Mouse (Mus musculus): ENCODE measurements around the gene Ralgapa2. TPM values are rescaled to one million over a fixed set of nuclear protein-coding genes. Genes with fewer than 3 reads are reported as not detected.

The Ralgapa2 gene
- polyA plus RNA-seq, 1 experiment from 2014 or later = 4.5 TPM

GRCm38 (mm10) chr2:146363483-146363882 lies 148.7 kb downstream of the Ralgapa2 start:
- Histone ChIP-seq H3K4me3 (ENCODE audit: low read depth, low read length) (no peak overlapping the region), H3K9ac (ENCODE audit: low read depth, low read length) (no peak overlapping the region), H3K27ac (ENCODE audit: low read length) (no peak overlapping the region), H3K36me3 (ENCODE audit: control insufficient read depth, insufficient read depth) (no peaks in the 10 kb centered on the region), H3K4me2 (ENCODE audit: low read depth, low read length) (no peak overlapping the region), H3K27me3 (ENCODE audit: control insufficient read depth, insufficient read depth, low read depth, low read length) (no peaks in the 10 kb centered on the region), H3K9me3 (replicated peaks; ENCODE audit: control insufficient read depth, low read length) (no peaks in the 10 kb centered on the region), H3K4me1 (ENCODE audit: control insufficient read depth, low read depth, low read length) (no peaks in the 10 kb centered on the region)
- ATAC-seq (ENCODE audit: low read depth) = no peak
- 71% methylated on average over 2 of the region's 2 CpGs for WGBS (ENCODE audit: insufficient replicate concordance)

- Histone ChIP-seq H3K4me2 (ENCODE audit: low read depth, low read length) (no peak overlapping the region), H3K27me3 (ENCODE audit: control insufficient read depth, insufficient read depth, low read depth, low read length) (no peaks in the 10 kb centered on the region), H3K4me3 (ENCODE audit: low read depth, low read length) (no peak overlapping the region), H3K4me1 (ENCODE audit: control insufficient read depth, low read depth, low read length) (no peaks in the 10 kb centered on the region), H3K9me3 (replicated peaks; ENCODE audit: control insufficient read depth, low read length) (no peaks in the 10 kb centered on the region), H3K36me3 (ENCODE audit: control insufficient read depth, insufficient read depth) (no peaks in the 10 kb centered on the region), H3K27ac (ENCODE audit: low read length) (no peak overlapping the region), H3K9ac (ENCODE audit: low read depth, low read length) (no peak overlapping the region)
- 61% methylated on average over 1 of the region's 1 CpGs for WGBS (ENCODE audit: insufficient replicate concordance)
- ATAC-seq (ENCODE audit: low read depth) = no peak
Measured at GRCm38 (mm10) chr2:146362932-146363331, 149.2 kb downstream of the Ralgapa2 start.

- no peak overlapping the region for H3K4me2 ChIP-seq (ENCODE audit: low read depth, low read length)
- H3K9me3 ChIP-seq (replicated peaks; ENCODE audit: control insufficient read depth, low read length) = no peaks in the 10 kb centered on the region
- H3K9ac ChIP-seq (ENCODE audit: low read depth, low read length) = no peak overlapping the region
- no peak overlapping the region for H3K4me3 ChIP-seq (ENCODE audit: low read depth, low read length)
- no peaks in the 10 kb centered on the region for H3K27me3 ChIP-seq (ENCODE audit: control insufficient read depth, insufficient read depth, low read depth, low read length)
- H3K4me1 ChIP-seq (ENCODE audit: control insufficient read depth, low read depth, low read length) = no peaks in the 10 kb centered on the region
- 78% methylated on average over 4 of the region's 4 CpGs for WGBS (ENCODE audit: insufficient replicate concordance)
- no peak for ATAC-seq (ENCODE audit: low read depth)
- no peak overlapping the region for H3K27ac ChIP-seq (ENCODE audit: low read length)
- no peaks in the 10 kb centered on the region for H3K36me3 ChIP-seq (ENCODE audit: control insufficient read depth, insufficient read depth)
Measured at GRCm38 (mm10) chr2:146361969-146362368, 150.2 kb downstream of the Ralgapa2 start.

GRCm38 (mm10) chr2:146361076-146361475 lies 151.1 kb downstream of the Ralgapa2 start:
- no peaks in the 10 kb centered on the region for H3K9me3 ChIP-seq (replicated peaks; ENCODE audit: control insufficient read depth, low read length)
- no peak overlapping the region for H3K4me3 ChIP-seq (ENCODE audit: low read depth, low read length)
- no peaks in the 10 kb centered on the region for H3K36me3 ChIP-seq (ENCODE audit: control insufficient read depth, insufficient read depth)
- H3K4me1 ChIP-seq (ENCODE audit: control insufficient read depth, low read depth, low read length) = no peaks in the 10 kb centered on the region
- WGBS (ENCODE audit: insufficient replicate concordance) = 73% methylated on average over 3 of the region's 3 CpGs
- H3K27me3 ChIP-seq (ENCODE audit: control insufficient read depth, insufficient read depth, low read depth, low read length) = no peaks in the 10 kb centered on the region
- ATAC-seq (ENCODE audit: low read depth) = no peak
- H3K27ac ChIP-seq (ENCODE audit: low read length) = no peak overlapping the region
- no peak overlapping the region for H3K9ac ChIP-seq (ENCODE audit: low read depth, low read length)
- no peak overlapping the region for H3K4me2 ChIP-seq (ENCODE audit: low read depth, low read length)

- Histone ChIP-seq H3K27me3 (ENCODE audit: control insufficient read depth, insufficient read depth, low read depth, low read length) (no peaks in the 10 kb centered on the region), H3K36me3 (ENCODE audit: control insufficient read depth, insufficient read depth) (no peaks in the 10 kb centered on the region), H3K9me3 (replicated peaks; ENCODE audit: control insufficient read depth, low read length) (no peaks in the 10 kb centered on the region), H3K27ac (ENCODE audit: low read length) (no peak overlapping the region), H3K4me2 (ENCODE audit: low read depth, low read length) (no peak overlapping the region), H3K4me3 (ENCODE audit: low read depth, low read length) (no peak overlapping the region), H3K4me1 (ENCODE audit: control insufficient read depth, low read depth, low read length) (no peaks in the 10 kb centered on the region), H3K9ac (ENCODE audit: low read depth, low read length) (no peak overlapping the region)
- 58% methylated on average over 2 of the region's 2 CpGs for WGBS (ENCODE audit: insufficient replicate concordance)
- ATAC-seq (ENCODE audit: low read depth) = no peak
Measured at GRCm38 (mm10) chr2:146359676-146360075, 152.5 kb downstream of the Ralgapa2 start.

GRCm38 (mm10) chr2:146356524-146356923 lies 155.6 kb downstream of the Ralgapa2 start:
- Histone ChIP-seq H3K36me3 (ENCODE audit: control insufficient read depth, insufficient read depth) (no peaks in the 10 kb centered on the region), H3K4me1 (ENCODE audit: control insufficient read depth, low read depth, low read length) (no peaks in the 10 kb centered on the region), H3K27me3 (ENCODE audit: control insufficient read depth, insufficient read depth, low read depth, low read length) (no peaks in the 10 kb centered on the region), H3K27ac (ENCODE audit: low read length) (no peak overlapping the region), H3K4me3 (ENCODE audit: low read depth, low read length) (no peak overlapping the region), H3K9ac (ENCODE audit: low read depth, low read length) (no peak overlapping the region), H3K9me3 (replicated peaks; ENCODE audit: control insufficient read depth, low read length) (no peaks in the 10 kb centered on the region), H3K4me2 (ENCODE audit: low read depth, low read length) (no peak overlapping the region)
- 70% methylated on average over 6 of the region's 6 CpGs for WGBS (ENCODE audit: insufficient replicate concordance)
- ATAC-seq (ENCODE audit: low read depth) = no peak

GRCm38 (mm10) chr2:146350230-146350629 lies 161.9 kb downstream of the Ralgapa2 start:
- no peaks in the 10 kb centered on the region for H3K36me3 ChIP-seq (ENCODE audit: control insufficient read depth, insufficient read depth)
- 75% methylated on average over 5 of the region's 5 CpGs for WGBS (ENCODE audit: insufficient replicate concordance)
- no peaks in the 10 kb centered on the region for H3K27me3 ChIP-seq (ENCODE audit: control insufficient read depth, insufficient read depth, low read depth, low read length)

GRCm38 (mm10) chr2:146347942-146348341 lies 164.2 kb downstream of the Ralgapa2 start:
- Histone ChIP-seq H3K4me2 (ENCODE audit: low read depth, low read length) (no peak overlapping the region), H3K36me3 (ENCODE audit: control insufficient read depth, insufficient read depth) (no peaks in the 10 kb centered on the region), H3K4me1 (ENCODE audit: control insufficient read depth, low read depth, low read length) (no peaks in the 10 kb centered on the region), H3K9ac (ENCODE audit: low read depth, low read length) (no peak overlapping the region), H3K9me3 (replicated peaks; ENCODE audit: control insufficient read depth, low read length) (no peaks in the 10 kb centered on the region), H3K4me3 (ENCODE audit: low read depth, low read length) (no peak overlapping the region), H3K27ac (ENCODE audit: low read length) (no peak overlapping the region), H3K27me3 (ENCODE audit: control insufficient read depth, insufficient read depth, low read depth, low read length) (no peaks in the 10 kb centered on the region)
- 61% methylated on average over 2 of the region's 2 CpGs for WGBS (ENCODE audit: insufficient replicate concordance)
- ATAC-seq (ENCODE audit: low read depth) = no peak

More at GRCm38 (mm10) chr2:146350230-146350629, 161.9 kb downstream of the Ralgapa2 start:
- H3K27ac ChIP-seq (ENCODE audit: low read length) = no peak overlapping the region
- H3K4me2 ChIP-seq (ENCODE audit: low read depth, low read length) = no peak overlapping the region
- H3K4me3 ChIP-seq (ENCODE audit: low read depth, low read length) = no peak overlapping the region
- no peak overlapping the region for H3K9ac ChIP-seq (ENCODE audit: low read depth, low read length)
- ATAC-seq (ENCODE audit: low read depth) = no peak
- H3K9me3 ChIP-seq (replicated peaks; ENCODE audit: control insufficient read depth, low read length) = no peaks in the 10 kb centered on the region
- no peaks in the 10 kb centered on the region for H3K4me1 ChIP-seq (ENCODE audit: control insufficient read depth, low read depth, low read length)

- Histone ChIP-seq H3K36me3 (ENCODE audit: control insufficient read depth, insufficient read depth) (peaks cover 2% of the 10 kb centered on the region; the same call in 1 of the 2 replicates), H3K27ac (ENCODE audit: low read length) (no peak overlapping the region), H3K4me1 (ENCODE audit: control insufficient read depth, low read depth, low read length) (no peaks in the 10 kb centered on the region), H3K9me3 (replicated peaks; ENCODE audit: control insufficient read depth, low read length) (no peaks in the 10 kb centered on the region), H3K4me3 (ENCODE audit: low read depth, low read length) (no peak overlapping the region), H3K27me3 (ENCODE audit: control insufficient read depth, insufficient read depth, low read depth, low read length) (no peaks in the 10 kb centered on the region), H3K4me2 (ENCODE audit: low read depth, low read length) (no peak overlapping the region), H3K9ac (ENCODE audit: low read depth, low read length) (no peak overlapping the region)
- 75% methylated on average over 4 of the region's 4 CpGs for WGBS (ENCODE audit: insufficient replicate concordance)
- no peak for ATAC-seq (ENCODE audit: low read depth)
Measured at GRCm38 (mm10) chr2:146340090-146340489, 172.1 kb downstream of the Ralgapa2 start.
